Mouse (Mus musculus) monocyte, adult 5-6 weeks (primary cell): ENCODE measurements around the gene Gm8108. TPM values are rescaled to one million over a fixed set of nuclear protein-coding genes. Genes with fewer than 3 reads are reported as not detected.
"Not testable (repeated sequence)": the region's sequence is repeated elsewhere in the genome, so short reads cannot be mapped to it uniquely, and the experiment has no call there.

Experiments used
- ATAC-seq: fragments of 153-309, 156-312 bp; replicated peaks from 2 replicates; pipeline ENCODE4 v1.8.0; 2017; ENCODE audit warnings: mild to moderate bottlenecking; ENCODE audit not compliant: low TSS enrichment, insufficient number of reproducible peaks, severe bottlenecking, poor library complexity, low FRiP score
- total RNA-seq: library from RNA; stranded (forward); fragments of 200-1000, 200-491, 200-594 nt; gene quantifications from 3 replicates; pipeline ENCODE4 v1.2.3, GENCODE M21; 2017

The Gm8108 gene
- total RNA-seq: not detected in 3 replicates

GRCm38 (mm10) chr14:4110426-4110825, at the start of gene Gm8108:
TSS of gene Gm8108 (plus strand) at chr14:4110526.
- ATAC-seq: not testable (repeated sequence)

GRCm38 (mm10) chr14:4083820-4084219, 26.5 kb upstream of the Gm8108 start, which contains the start of gene Gm3115:
TSS of gene Gm3115 (plus strand) at chr14:4084120.
- ATAC-seq: not testable (repeated sequence)

GRCm38 (mm10) chr14:4141646-4142045, 31.3 kb downstream of the Gm8108 start:
- ATAC-seq: not testable (repeated sequence)

GRCm38 (mm10) chr14:4164730-4165129, 54.4 kb downstream of the Gm8108 start, which contains the start of gene Gm3127:
TSS of gene Gm3127 (plus strand) at chr14:4165030.
- ATAC-seq: not testable (repeated sequence)

GRCm38 (mm10) chr14:4182030-4182429, 71.7 kb downstream of the Gm8108 start:
- not testable (repeated sequence) for ATAC-seq

Other genes starting within 250 kb of the Gm8108 start
- gene Gm2916, start 226.4 kb upstream of the Gm8108 start, total RNA-seq: not detected in 3 replicates
- not detected in 3 replicates for gene Gm3029, start 178.8 kb upstream of the Gm8108 start, total RNA-seq
- gene Gm3095, start 147.0 kb upstream of the Gm8108 start, total RNA-seq: not detected in 3 replicates
- not detected in 3 replicates for gene Gm3099, start 112.1 kb upstream of the Gm8108 start, total RNA-seq
- gene Gm5796, start 86.6 kb upstream of the Gm8108 start, total RNA-seq: not detected in 3 replicates
- gene Gm3115, start 26.4 kb upstream of the Gm8108 start, total RNA-seq: not detected in 3 replicates
- gene Gm3127, start 54.5 kb downstream of the Gm8108 start, total RNA-seq: not detected in 3 replicates
- not detected in 3 replicates for gene Gm2974, start 72.0 kb downstream of the Gm8108 start, total RNA-seq
- not detected in 3 replicates for gene Gm3138, start 139.1 kb downstream of the Gm8108 start, total RNA-seq
- gene Gm3149, start 206.8 kb downstream of the Gm8108 start, total RNA-seq: not detected in 3 replicates
- not detected in 3 replicates for gene 2610042L04Rik, start 224.2 kb downstream of the Gm8108 start, total RNA-seq